Mouse (Mus musculus): ENCODE measurements around the gene Zfp426. TPM values are rescaled to one million over a fixed set of nuclear protein-coding genes. Genes with fewer than 3 reads are reported as not detected.

The Zfp426 gene
- polyA plus RNA-seq, 1 experiment from 2014 or later, result 12.4 TPM

DNA sequence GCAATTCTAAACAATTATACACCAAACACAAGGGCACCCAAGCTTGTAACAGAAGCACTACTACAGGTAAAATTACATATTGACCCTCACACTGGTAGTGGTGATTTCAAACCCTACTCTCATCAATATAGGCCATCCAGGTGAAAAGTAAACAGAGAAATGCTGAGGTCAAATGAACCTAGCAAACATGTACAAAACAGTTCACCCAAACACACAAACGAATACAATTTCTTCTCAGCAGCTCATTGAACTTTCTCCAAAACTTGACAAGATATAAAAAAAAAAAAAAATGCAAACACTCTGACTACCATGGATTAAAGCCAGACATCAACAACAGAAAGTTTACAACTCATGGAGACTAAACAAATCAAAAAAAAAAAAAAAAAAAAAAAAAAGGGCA, 41.1 kb downstream of the Zfp426 start:
- peaks cover 4% of the 10 kb centered on the region for H3K4me1 ChIP-seq

DNA sequence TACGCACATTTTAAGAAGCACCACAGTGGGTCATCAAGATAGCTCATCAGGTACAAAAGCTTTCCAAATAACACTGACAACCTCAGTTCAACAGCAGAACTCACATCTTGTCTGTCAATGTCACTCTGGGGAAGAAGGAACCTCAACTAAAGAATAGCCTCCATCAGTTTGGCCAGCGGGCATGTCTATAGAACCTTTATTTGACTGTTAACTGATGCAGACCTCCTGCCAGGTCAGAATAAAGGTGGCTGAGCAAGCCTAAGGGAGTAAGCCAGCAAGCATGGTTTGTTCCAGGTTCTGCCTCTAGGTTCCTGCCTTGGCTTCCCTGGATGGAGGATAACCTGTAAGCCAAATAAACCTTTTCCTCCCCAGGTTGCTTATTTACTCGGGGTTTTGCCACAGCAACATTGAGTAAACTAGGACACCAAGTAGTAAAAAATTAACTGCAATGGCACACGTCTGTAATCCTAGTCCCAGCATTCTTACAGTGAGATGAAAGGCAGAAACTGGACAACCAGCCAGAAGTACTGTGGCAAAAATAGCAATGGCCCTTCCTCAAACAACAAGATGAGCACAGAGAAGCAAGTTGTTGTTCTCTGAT, 49.3 kb downstream of the Zfp426 start:
- Histone ChIP-seq H3K9me3 (peaks cover 7% of the 10 kb centered on the region), H3K27me3 (replicated peaks) (no peaks in the 10 kb centered on the region)
- 91% methylated on average over 4 of the region's 4 CpGs for WGBS

More for the DNA sequence above, 41.1 kb downstream of the Zfp426 start:
- Histone ChIP-seq H3K4me3 (no peak overlapping the region), H3K9me3 (no peaks in the 10 kb centered on the region), H3K27me3 (replicated peaks) (no peaks in the 10 kb centered on the region), H3K36me3 (peaks cover 55% of the 10 kb centered on the region), H3K9ac (no peak overlapping the region), H3K4me2 (no peak overlapping the region), H3K27ac (replicated peaks) (no peak overlapping the region)
- no peak for ATAC-seq (ENCODE audit: extremely low read depth, insufficient number of reproducible peaks, low FRiP score, low TSS enrichment)
- WGBS, result 100% methylated on average over 1 of the region's 1 CpGs

DNA sequence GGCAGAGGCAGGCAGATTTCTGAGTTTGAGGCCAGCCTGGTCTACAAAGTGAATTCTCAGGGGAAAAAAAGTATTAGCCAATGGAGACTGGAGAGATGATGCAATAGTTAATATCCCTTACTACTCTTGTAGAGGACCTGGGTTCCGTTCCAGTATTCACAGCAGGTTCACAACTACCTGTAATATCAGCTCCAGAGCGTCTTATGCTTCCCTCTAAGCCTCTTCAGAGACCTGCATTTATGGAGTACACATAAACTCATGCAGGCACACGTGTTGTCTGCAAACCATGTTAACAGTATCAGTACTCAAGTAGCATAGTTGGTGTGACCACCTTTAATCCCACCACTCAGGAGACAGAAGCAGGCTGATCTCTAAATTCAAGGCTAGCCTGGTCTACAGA, 62.5 kb downstream of the Zfp426 start:
- H3K9ac ChIP-seq, result no peak overlapping the region
- no peak overlapping the region for H3K27ac ChIP-seq (replicated peaks)
- ATAC-seq (ENCODE audit: extremely low read depth, insufficient number of reproducible peaks, low FRiP score, low TSS enrichment), result no peak
- peaks cover 13% of the 10 kb centered on the region for H3K36me3 ChIP-seq
- no peak overlapping the region for H3K4me3 ChIP-seq
- H3K4me1 ChIP-seq, result no peaks in the 10 kb centered on the region
- WGBS, result 83% methylated on average over 3 of the region's 3 CpGs
- no peaks in the 10 kb centered on the region for H3K27me3 ChIP-seq (replicated peaks)
- H3K4me2 ChIP-seq, result no peak overlapping the region
- no peaks in the 10 kb centered on the region for H3K9me3 ChIP-seq

More for the DNA sequence above, 49.3 kb downstream of the Zfp426 start:
- H3K4me1 ChIP-seq, result no peaks in the 10 kb centered on the region
- no peak for ATAC-seq (ENCODE audit: extremely low read depth, insufficient number of reproducible peaks, low FRiP score, low TSS enrichment)
- no peak overlapping the region for H3K4me2 ChIP-seq
- no peak overlapping the region for H3K27ac ChIP-seq (replicated peaks)
- peaks cover 92% of the 10 kb centered on the region for H3K36me3 ChIP-seq
- no peak overlapping the region for H3K4me3 ChIP-seq
- H3K9ac ChIP-seq, result no peak overlapping the region

Other genes starting within 250 kb of the Zfp426 start
- gene Olfr39, start 210.4 kb downstream of the Zfp426 start, polyA plus RNA-seq (2015; fragmentation: Nextera tagmentation; extraction: Ambion mirVana), result not detected in 2 replicates
- gene Olfr873, start 194.2 kb downstream of the Zfp426 start, polyA plus RNA-seq (2015; fragmentation: Nextera tagmentation; extraction: Ambion mirVana), result not detected in 2 replicates
- gene Olfr18, start 156.7 kb downstream of the Zfp426 start, polyA plus RNA-seq (2015; fragmentation: Nextera tagmentation; extraction: Ambion mirVana), result not detected in 2 replicates
- gene Zfp560, start 107.6 kb downstream of the Zfp426 start, polyA plus RNA-seq (2015; fragmentation: Nextera tagmentation; extraction: Ambion mirVana), result 29.7 and 30.5 TPM in 2 replicates
- gene Zfp26, start 32.6 kb downstream of the Zfp426 start, polyA plus RNA-seq (2015; fragmentation: Nextera tagmentation; extraction: Ambion mirVana), result 6.9 and 7.9 TPM in 2 replicates
- 46.1 and 49.7 TPM in 2 replicates for gene Zfp266, start 28.7 kb upstream of the Zfp426 start, polyA plus RNA-seq (2015; fragmentation: Nextera tagmentation; extraction: Ambion mirVana)
- gene Zfp846, start 88.5 kb upstream of the Zfp426 start, polyA plus RNA-seq (2015; fragmentation: Nextera tagmentation; extraction: Ambion mirVana), result 9.8 and 10.6 TPM in 2 replicates
- 327 and 367 TPM in 2 replicates for gene Ubl5, start 150.1 kb upstream of the Zfp426 start, polyA plus RNA-seq (2015; fragmentation: Nextera tagmentation; extraction: Ambion mirVana)
- gene Fbxl12, start 152.0 kb upstream of the Zfp426 start, polyA plus RNA-seq (2015; fragmentation: Nextera tagmentation; extraction: Ambion mirVana), result 14.9 and 15.7 TPM in 2 replicates
- 47.5 and 53.1 TPM in 2 replicates for gene Pin1, start 159.3 kb upstream of the Zfp426 start, polyA plus RNA-seq (2015; fragmentation: Nextera tagmentation; extraction: Ambion mirVana)